Mouse (Mus musculus) c-Kit-positive CD71-positive TER-119-positive erythroid progenitor cells, embryonic 14.5 days (primary cell): Measurements from ENCODE around the gene Tmem30a.

Experiments used
- DNase-seq: peaks from one replicate; pipeline ENCODE4 v3.0.0-alpha.2; 2013; ENCODE audit warnings: low spot score

The Tmem30a gene

DNA sequence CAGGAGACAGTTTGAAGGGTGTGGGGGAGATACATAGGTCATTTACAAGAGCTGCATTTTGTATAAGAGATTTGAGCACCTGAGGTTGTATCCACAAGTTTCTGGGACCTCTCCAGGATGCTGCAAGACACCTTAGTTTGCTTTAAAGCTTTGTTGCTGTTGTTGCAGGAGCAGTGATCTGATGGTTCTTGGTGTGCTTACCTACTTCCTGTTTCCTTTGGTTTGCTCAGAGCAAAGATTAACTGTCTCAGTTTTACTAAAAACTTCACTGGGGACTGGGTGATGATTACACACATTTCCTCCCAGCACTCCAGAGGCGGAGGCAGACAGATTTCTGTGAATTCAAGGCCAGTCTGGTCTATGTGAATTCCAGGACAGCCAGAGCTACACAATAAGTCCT is 1.8 kb upstream of the Tmem30a start:
- no peak for DNase-seq

DNA sequence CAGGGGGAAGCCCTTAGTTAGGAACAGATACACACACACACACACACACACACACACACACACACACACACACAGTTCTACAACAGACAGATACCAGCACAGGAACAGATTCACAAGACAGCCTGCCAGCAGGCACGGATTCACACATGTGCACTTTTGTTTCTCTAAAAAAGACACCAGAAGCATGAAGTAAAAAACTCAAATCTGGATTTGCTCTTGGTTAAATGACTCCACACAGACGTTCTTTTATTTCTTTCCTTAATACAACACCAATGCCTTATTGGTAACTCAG is 7.6 kb downstream of the Tmem30a start:
- DNase-seq = no peak

GRCm38 (mm10) chr9:79784934-79785793 is 8.1 kb downstream of the Tmem30a start:
- DNase-seq = no peak

DNA sequence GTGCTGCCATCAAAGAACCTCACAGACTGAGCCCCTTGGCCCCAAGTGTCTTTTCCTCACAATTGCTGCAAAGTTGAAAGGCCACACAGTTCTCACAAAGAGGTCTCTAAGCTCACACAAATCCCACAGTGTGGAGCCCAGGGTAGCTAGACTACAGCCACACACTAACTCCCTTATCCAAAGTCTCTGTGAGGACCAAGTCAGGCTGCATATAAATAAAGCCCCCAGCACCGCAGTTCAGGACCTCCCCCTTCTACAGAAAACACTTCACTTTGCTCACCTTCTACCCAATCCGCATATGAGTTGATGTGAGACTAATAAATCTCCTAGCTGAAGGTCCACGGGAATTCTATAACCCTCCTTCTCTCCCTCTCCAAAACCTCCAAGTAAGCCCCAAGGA is 8.9 kb downstream of the Tmem30a start:
- DNase-seq = no peak

- DNase-seq = no peak
These were observed 14.0 kb downstream of the Tmem30a start for GRCm38 (mm10) chr9:79779354-79779753.

DNA sequence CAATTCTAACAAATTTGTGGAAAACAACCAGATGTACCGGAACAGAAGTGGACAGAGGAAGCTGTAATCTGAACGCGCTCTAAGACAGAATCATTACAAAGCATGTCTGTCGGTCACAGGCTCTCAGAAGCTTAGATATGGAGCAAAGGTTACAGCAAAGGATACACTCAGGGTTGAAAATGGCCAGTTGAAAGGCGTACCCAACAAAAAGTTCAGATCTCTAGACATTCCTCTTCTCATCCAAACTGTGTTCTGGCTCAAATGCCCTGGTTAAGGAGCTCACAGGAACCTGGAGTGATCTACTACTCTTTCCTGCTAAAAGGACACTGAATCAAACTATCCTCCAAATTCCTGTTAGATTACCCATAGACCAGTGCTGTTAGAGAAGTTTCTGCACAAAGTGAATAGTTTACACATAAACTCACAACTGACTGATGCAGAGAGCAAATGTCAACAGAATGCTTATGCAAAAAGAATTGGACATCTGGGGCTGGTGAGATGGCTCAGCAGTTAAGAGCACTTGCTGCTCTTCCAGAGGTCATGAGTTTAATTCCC is 26.2 kb downstream of the Tmem30a start:
- no peak for DNase-seq

- no peak for DNase-seq
These were observed 28.0 kb downstream of the Tmem30a start for GRCm38 (mm10) chr9:79765329-79765728.

DNA sequence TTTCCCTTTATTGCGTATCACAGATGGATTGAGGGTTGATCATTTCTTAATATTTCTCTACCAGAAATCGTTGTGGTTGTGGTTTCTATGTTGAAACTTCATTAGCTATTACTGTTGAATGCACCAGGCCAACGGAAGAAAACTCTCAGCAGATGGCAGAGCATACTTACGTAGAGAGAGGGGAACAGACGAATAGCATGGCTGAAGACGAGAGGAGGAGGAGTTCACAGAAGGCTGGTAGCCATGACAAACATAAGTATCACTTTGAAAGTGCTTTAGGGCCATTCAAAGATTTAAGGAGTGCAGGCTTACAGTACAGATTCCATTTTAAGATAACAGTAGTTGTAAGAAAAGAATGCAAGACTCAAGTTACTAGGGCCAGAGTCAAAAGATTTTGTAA is 30.8 kb downstream of the Tmem30a start:
- no peak for DNase-seq

DNA sequence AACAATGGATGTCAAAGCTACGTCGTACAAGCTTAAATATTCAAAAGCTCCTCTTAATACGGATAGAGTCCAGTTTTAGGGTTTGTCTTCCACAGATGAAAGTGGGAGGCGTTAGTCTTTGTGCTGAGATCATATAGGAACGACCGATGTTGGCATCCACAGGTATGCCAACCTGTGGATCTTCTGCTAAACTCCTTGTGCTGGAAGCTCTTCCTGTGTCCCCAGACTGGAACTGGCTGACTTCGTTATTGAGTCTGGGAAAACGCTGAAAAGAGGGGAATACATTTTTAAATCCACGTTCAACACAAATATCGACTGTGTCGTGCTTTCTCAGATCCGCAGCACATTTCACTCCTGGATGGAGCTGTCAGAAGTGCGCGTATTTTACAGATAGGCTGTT is 33.2 kb downstream of the Tmem30a start:
- no peak for DNase-seq

DNA sequence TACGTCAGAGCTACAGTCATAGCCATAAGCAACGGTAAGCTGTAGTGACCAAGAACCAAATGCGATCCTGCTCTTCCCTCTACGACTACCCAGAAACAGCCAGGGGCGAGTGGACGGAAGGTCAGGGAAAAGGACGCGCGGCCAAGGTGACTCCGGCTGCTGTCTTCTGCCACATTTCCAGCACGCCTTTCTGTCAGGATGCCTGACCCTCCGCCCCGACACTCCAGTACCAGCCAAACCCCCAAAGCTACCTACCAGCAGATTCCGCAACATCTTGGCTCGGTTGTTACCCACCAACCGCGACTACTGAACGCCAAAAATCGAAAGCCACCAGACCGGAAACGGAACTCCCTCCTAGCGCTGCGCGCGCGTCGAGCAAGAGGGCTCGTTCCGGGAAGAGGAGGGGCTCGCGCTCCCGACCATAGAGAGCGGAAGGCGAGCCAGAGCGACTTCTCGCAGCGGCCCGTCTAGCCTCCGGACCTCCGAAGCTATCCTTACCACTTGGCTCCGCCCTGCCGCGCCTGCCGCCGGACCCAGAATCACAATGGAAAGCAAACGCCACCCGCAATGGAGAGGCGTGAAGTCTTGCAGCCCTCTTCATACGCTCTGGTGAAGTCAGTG is 33.8 kb downstream of the Tmem30a start, which contains the start of gene Cox7a2:
Gene Cox7a2 (minus strand): TSS at position 494 of the 621 bp plus-strand sequence.
- DNase-seq = peak; percentile 90

GRCm38 (mm10) chr9:79755311-79755710 is 38.0 kb downstream of the Tmem30a start:
- no peak for DNase-seq

DNA sequence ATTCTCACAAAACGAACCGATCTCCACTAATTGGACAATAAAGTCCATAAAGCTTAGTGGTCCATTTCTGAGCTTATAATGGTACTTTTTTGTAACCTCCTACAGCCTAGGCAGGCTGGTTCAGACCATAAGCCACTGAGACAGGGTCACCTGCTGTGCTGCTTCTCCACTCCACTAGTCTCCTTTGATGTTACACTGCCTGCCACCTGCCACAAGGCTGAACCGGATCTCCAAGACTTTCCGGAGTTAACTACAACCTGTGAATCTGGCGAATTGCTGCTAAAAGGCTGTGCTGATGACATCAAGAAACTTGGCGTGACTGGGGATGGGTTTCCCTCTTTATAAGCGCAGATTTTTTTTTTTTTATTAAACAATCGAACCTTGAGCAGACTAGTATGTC is 41.5 kb downstream of the Tmem30a start:
- DNase-seq = no peak

DNA sequence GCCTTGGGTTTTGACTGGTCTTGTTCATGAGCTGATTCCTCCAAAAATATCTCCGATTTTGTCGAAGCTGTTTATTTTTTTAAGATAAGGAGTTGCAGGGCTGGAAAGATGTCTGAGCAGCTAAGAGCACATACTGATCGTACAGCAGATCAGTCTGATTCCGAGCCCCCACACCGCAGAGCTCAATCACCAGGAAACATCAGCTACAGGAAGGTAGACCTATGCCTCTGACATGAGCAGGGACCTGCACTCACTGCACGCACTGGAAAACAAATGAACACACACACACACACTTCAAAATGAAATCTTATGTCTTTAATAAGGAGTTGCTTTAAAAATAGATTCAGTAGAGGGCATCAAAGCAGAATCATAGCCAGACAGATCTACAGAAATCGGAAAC is 42.6 kb downstream of the Tmem30a start:
- DNase-seq = no peak

DNA sequence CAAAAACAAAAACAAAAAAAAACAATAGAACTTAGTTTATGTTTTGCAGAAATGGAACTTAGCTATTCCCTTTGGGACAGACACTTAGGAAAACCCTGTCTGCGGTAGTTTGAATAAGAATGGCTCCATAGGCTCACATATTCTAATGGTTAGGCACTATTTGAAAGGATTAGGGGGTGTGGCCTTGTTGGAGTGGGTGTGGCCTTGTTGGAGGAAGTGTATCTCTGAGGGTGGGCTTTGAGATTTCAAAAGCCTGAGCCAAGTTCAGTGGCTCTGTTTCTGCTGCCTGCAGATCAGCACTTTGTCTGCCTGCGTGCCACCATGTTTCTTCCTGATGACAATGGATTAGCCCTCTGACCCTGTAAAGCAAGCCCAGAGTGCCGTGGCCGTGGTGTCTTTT is 48.3 kb downstream of the Tmem30a start:
- no peak for DNase-seq

- no peak for DNase-seq
These were observed 57.7 kb downstream of the Tmem30a start for GRCm38 (mm10) chr9:79735608-79736007.

GRCm38 (mm10) chr9:79730301-79730700 is 63.0 kb downstream of the Tmem30a start:
- no peak for DNase-seq

DNA sequence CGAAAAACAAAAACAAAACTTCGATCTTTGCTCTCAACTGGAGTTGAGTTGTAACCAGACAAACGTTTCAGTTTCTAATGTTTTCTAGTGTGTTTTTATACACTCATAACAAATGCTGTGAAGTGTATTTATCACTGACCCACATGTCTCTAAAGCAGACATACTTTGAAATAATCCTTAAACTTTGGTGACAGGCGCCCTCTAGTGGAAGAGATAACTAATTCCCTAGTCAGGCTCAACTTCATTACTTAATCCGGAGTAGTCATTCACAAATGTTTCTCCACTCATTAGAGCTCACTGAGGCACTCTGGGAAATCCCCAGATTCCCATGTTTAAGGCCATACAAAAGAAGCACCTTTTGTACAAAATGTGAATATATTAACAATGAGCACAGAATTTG is 70.2 kb downstream of the Tmem30a start:
- peak; percentile 33 for DNase-seq

DNA sequence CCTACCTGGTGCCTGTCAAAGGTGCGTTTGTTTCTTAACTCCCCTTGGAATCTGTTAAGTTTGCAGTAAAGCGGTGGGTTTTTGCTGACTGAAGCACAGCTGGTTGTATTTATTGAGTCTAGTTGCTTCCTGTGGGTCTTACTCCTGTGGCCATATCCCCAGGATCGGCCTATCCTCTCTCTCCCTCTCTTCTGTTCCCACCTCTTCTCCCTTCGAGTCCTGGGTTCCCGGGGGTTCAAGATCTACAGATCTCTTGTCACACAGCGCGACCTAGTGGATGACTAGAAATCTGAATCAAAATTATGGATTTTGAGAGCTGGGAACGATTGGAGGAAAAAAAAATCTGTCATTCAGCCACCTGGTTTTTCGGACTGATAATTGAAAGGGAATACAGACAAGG is 72.3 kb downstream of the Tmem30a start:
- no peak for DNase-seq

DNA sequence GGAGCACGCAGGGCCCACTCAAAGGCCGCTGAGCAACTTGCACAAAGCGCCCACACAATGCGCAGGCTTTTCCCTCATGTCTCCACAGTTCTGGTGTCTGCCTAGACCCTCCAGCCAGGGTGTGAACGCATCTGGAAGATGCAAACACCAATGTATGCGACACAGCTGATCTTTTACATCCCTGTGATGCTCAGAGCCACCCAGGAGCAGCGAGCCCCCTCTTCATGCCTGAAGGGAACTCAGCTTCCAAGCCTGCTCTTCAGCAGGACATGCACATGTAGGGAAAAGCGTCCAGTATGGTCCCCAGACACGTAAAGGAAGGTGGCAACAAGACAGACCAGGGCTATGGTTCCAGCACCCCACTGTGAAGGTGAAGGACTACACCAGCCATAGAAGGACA is 73.2 kb downstream of the Tmem30a start:
- no peak for DNase-seq

- DNase-seq = no peak
These were observed 73.9 kb downstream of the Tmem30a start for GRCm38 (mm10) chr9:79719451-79719850.
